In genomic region chr4:107348529-107349310, GRCm38 (mm10) we compare ENCODE assay signal across 9 mouse cellular contexts. TPM values are rescaled to one million over a fixed set of nuclear protein-coding genes. Genes with fewer than 3 reads are reported as not detected.
DNase-seq lines count a peak whose midpoint lies in the region; ATAC-seq and TF ChIP-seq lines count a peak whose summit lies in the region.
"Had no signal": no experiment of that assay in that cellular context is flagged by ENCODE, and none has a peak within 500 bp of the region (broad histone marks: within the 10 kb centered on the region; RNA-seq: fewer than 3 reads in every experiment).

No protein-coding gene starts in this region.

- peaks cover 29% of the 10 kb centered on the region for H3K36me3 ChIP-seq in embryonic facial prominence, embryonic 15.5 days
- H3K36me3 ChIP-seq in hindbrain, postnatal 0 days (ENCODE audit: insufficient read depth, low read length): peaks cover 3% of the 10 kb centered on the region; the same call in 1 of the 2 replicates

- no peak overlapping the region for H3K9ac ChIP-seq in embryonic facial prominence, embryonic 15.5 days
- H3K9ac ChIP-seq in hindbrain, postnatal 0 days (replicated peaks; ENCODE audit: low read length): no peak overlapping the region

- no peak overlapping the region for H3K4me2 ChIP-seq in embryonic facial prominence, embryonic 15.5 days (replicated peaks)
- no peak overlapping the region for H3K4me2 ChIP-seq in hindbrain, postnatal 0 days (ENCODE audit: low read depth, low read length)

- 52% methylated on average over 20 of the region's 20 CpGs for WGBS in embryonic facial prominence, embryonic 15.5 days
- WGBS in hindbrain, postnatal 0 days: 53% methylated on average over 20 of the region's 20 CpGs

- no peaks in the 10 kb centered on the region for H3K9me3 ChIP-seq in embryonic facial prominence, embryonic 15.5 days (replicated peaks)
- H3K9me3 ChIP-seq in hindbrain, postnatal 0 days (ENCODE audit: low read length): no peaks in the 10 kb centered on the region

- H3K4me3 ChIP-seq in embryonic facial prominence, embryonic 15.5 days (replicated peaks): no peak overlapping the region
- H3K4me3 ChIP-seq in hindbrain, postnatal 0 days (ENCODE audit: low read length): no peak overlapping the region
- no peak overlapping the region for H3K4me3 ChIP-seq in gastrocnemius, adult 2 months

- peaks cover 8% of the 10 kb centered on the region for H3K4me1 ChIP-seq in embryonic facial prominence, embryonic 15.5 days
- H3K4me1 ChIP-seq in hindbrain, postnatal 0 days (ENCODE audit: insufficient read depth, low read length): no peaks in the 10 kb centered on the region

- H3K27me3 ChIP-seq in embryonic facial prominence, embryonic 15.5 days: no peaks in the 10 kb centered on the region
- no peaks in the 10 kb centered on the region for H3K27me3 ChIP-seq in hindbrain, postnatal 0 days (ENCODE audit: insufficient read depth, low read length)

- no peak for TF ChIP-seq CTCF in hindbrain, postnatal 0 days (IDR thresholded peaks at IDR 0.05; ENCODE audit: low read depth)
- no peak for TF ChIP-seq CTCF in gastrocnemius, adult 2 months (IDR thresholded peaks at IDR 0.05)

- peak; percentile 56 for ATAC-seq in embryonic facial prominence, embryonic 15.5 days (ENCODE audit: insufficient number of reproducible peaks, low FRiP score, low TSS enrichment, low read depth)
- peak; percentile 38 for ATAC-seq in hindbrain, postnatal 0 days

- intact Hi-C loops in gastrocnemius, adult 2 months (cut with DNase I): loop anchor here (1.0 kb wide), 1 partner anchor 98 kb away; no protein-coding TSS in a partner anchor

- peak; percentile 31 for DNase-seq in kidney, postnatal 10 days
- no peak for DNase-seq in kidney, adult 8-10 months
- peak; percentile 49 for DNase-seq in hindbrain, postnatal 0 days (ENCODE audit: low spot score)
- peak; percentile 17 for DNase-seq in mesoderm, embryonic 11.5 days (ENCODE audit: low read depth, low spot score)
- no peak for DNase-seq in adrenal gland, adult 8-10 months
- DNase-seq in gastrocnemius, adult 2 months: no peak
- DNase-seq: adrenal gland, adult 2 months had no signal

- peak overlapping the region; percentile 58 for H3K27ac ChIP-seq in embryonic facial prominence, embryonic 15.5 days (replicated peaks)
- H3K27ac ChIP-seq in hindbrain, postnatal 0 days: no peak overlapping the region
- no peak overlapping the region for H3K27ac ChIP-seq in gastrocnemius, adult 2 months

RNA-seq across cellular contexts. Expression of gene Ndc1, which starts 18.9 kb away (rescaled TPM):
- polyA plus RNA-seq in embryonic facial prominence, embryonic 15.5 days (2015; fragmentation: Nextera tagmentation; extraction: Ambion mirVana): 26.0 and 27.9 TPM in 2 replicates
- 28.2 and 34.8 TPM in 2 replicates for total RNA-seq in hindbrain, postnatal 0 days (2014; rRNA removed)
- 17.5 and 19.4 TPM in 2 replicates for polyA plus RNA-seq in hindbrain, postnatal 0 days (2015; fragmentation: Nextera tagmentation; extraction: Ambion mirVana)
- total RNA-seq in adrenal gland, adult 8-10 months (2022): 10 to 100 TPM in 3 of 4 experiments, 1 to 10 TPM in 1; 8.9 to 15.1 (median 11.9) TPM
- 1 to 10 TPM; 6.0 to 8.4 TPM for total RNA-seq in gastrocnemius, adult 2 months (2021)

RNA-seq across cellular contexts. Expression of gene Yipf1, which starts 34.6 kb away (rescaled TPM):
- polyA plus RNA-seq in embryonic facial prominence, embryonic 15.5 days (2015; fragmentation: Nextera tagmentation; extraction: Ambion mirVana): 57.3 TPM in 2 replicates
- total RNA-seq in hindbrain, postnatal 0 days (2014; rRNA removed): 69.3 and 72.1 TPM in 2 replicates
- 69.1 and 69.4 TPM in 2 replicates for polyA plus RNA-seq in hindbrain, postnatal 0 days (2015; fragmentation: Nextera tagmentation; extraction: Ambion mirVana)
- 10 to 100 TPM; 54.4 to 81.5 (median 68.7) TPM for total RNA-seq in adrenal gland, adult 8-10 months (2022)
- 10 to 100 TPM in 1 of 2 experiments, 1 to 10 TPM in 1; 8.2 to 10.1 TPM for total RNA-seq in gastrocnemius, adult 2 months (2021)

RNA-seq across cellular contexts. Expression of gene Dio1, which starts 41.8 kb away (rescaled TPM):
- polyA plus RNA-seq in embryonic facial prominence, embryonic 15.5 days (2015; fragmentation: Nextera tagmentation; extraction: Ambion mirVana): 0.35 and 0.89 TPM in 2 replicates
- not detected in 2 replicates for total RNA-seq in hindbrain, postnatal 0 days (2014; rRNA removed)
- polyA plus RNA-seq in hindbrain, postnatal 0 days (2015; fragmentation: Nextera tagmentation; extraction: Ambion mirVana): not detected in 2 replicates
- total RNA-seq in adrenal gland, adult 8-10 months (2022): not detected
- under 1 TPM in 1 of 2 experiments, not detected in 1; 0.22 TPM for total RNA-seq in gastrocnemius, adult 2 months (2021)
- total RNA-seq: ES-E14 had no signal

Comparison
In these comparisons a context has a peak if more than half of its experiments do, and no peak if none do; other contexts are left out.
1. DNase-seq: peak in kidney, postnatal 10 days (single experiment), hindbrain, postnatal 0 days (single experiment) and mesoderm, embryonic 11.5 days (single experiment); none in kidney, adult 8-10 months (0 of 2), adrenal gland, adult 8-10 months (single experiment) and gastrocnemius, adult 2 months (single experiment).